Mouse (Mus musculus) right cerebral cortex, postnatal 25 days (tissue): ENCODE data around the gene Dnajc22.

Experiments
- DNase-seq: peaks from one replicate; pipeline ENCODE4 v3.0.0; 2022

Gene Dnajc22

DNA sequence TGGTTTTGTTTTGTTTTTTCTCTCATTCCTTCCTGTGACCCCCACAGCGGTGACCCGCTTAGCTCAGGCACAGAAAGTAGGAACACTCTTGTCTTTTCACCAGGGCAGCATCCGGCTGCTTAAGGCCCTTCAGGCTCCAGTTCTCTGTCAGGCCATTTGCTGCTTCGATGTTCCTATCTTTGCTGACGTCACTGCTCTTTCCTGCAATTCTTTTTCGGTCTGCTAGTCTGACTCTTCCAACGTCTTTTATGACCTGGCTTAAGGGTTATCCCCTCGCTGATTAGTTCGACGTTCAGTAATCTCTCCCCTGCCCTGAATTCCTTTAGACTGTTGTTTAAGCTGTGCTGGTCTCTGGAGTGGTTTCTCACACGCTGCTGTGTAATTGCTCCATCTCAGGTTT, 23.6 kb downstream of the Dnajc22 start:
- no peak for DNase-seq

DNA sequence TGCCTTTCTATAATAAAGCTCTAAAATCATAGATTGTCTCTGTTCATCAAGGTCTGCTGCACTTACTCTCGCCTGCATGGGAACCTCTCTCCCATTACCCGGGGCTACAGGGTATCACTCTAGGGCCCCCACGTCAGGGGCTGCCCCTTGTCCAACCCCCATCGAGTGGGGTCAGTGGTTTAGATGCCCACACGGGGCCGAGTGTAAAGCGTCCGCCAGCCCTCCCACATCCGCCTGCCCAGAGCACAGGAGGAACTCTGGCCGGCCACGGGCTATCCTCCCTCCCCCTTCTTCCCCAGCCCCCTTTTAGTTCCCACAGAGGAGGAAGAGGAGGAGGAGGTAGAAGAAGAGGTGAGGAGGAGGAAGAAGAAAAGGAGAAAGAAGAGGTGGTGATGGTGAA, 27.8 kb downstream of the Dnajc22 start:
- no peak for DNase-seq

DNA sequence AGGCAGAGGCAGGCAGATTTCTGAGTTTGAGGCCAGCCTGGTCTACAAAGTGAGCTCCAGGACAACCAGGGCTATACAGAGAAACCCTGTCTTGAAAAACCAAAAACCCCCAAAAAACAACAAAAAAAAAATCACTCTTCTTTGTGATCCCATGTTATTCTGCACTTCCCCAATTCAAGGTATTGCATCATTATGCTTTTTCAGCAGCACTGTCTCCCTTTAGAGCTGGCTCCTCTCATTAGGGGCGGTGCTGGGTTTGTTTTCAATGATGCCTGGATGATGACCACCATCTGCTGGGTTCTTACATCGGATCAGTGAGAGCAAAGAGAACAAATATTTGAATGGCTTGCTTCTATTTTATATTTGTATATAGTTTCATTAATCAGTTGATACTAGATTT, 29.7 kb downstream of the Dnajc22 start:
- no peak for DNase-seq

DNA sequence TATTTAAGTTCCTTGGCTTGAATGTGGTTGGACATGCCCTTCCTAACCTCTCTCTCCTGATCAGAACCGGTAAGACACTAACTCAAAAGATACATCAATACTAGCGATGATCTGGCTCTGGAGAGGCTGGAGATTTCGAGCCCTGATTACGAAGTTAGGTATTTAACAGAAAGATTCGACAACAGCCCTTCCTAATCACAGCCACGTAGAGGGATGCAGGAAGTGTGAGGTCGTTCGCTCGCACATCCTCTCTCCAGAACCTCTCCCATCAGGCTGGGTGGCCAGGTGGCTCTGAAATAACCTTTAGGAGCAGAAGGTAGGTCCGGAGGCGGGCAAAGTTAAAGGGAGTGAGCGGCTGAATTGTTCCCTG, 32.7 kb downstream of the Dnajc22 start, which contains the start of gene Spats2:
Spats2 (plus strand) TSS at position 206 of the 370 bp plus-strand sequence.
- DNase-seq: no peak

DNA sequence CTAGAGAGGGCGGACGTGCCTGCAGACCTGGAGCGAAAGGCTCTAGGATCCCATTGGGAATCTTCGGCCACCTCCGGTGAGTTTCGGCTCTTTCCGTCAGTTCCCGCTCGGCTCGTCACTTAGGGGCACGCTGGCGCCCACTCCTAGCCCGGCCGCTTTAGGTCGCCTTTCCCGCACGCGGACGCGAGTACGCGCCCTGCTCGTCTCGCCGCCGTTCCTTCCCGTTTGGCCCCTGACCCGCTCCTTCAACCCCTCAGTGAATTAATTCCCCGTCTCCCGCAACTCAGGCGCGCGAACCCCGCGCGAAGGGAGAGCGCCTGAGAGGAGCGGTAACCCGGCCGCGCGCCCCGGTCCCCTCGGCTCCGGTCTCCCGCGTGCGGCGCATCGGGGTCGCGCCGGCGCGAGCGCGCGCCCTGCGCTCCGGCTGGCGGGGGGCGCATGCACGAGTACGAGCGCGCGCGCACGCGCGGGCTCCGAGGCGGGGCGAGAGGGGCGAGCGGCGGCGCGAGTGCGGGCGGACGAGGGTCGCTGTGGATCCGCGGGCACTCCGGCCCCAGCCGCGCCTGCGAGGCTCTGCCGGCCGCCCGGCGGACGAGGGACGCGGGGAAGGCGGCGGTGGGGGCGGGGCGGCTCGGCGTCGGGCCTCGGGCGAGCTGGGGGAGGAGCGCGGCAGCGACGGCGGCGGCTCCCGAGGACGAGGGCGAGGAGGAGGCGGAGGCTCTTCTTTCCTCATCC, 33.3 kb downstream of the Dnajc22 start:
- DNase-seq: peak; percentile 86

DNA sequence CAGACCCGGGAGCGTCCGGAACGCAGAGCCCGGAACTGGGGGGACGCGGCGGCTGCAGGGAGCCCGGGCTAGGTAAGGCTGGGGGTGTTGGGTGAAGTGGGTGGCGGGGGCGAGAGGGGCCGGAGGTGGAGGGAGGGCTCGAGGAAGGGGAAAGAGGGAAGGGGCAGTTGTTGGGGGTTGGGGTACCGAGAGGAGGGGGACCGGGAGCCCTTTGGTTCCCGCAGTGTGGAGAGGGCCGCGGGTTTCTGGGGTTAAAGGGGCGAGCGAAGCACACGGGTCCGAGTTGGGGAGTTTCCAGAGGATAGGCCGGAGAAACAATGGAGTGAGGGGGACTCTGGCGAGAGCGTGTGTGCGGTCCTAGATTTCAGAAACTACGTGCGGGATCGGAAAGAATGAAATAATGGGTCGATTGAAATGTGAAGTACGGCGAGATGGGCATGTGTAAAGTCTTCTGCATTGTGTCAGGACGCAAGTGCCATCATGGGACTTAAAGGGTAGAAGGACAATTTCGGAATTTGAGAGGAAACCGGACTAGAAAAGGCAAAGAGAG, 33.9 kb downstream of the Dnajc22 start:
- no peak for DNase-seq

DNA sequence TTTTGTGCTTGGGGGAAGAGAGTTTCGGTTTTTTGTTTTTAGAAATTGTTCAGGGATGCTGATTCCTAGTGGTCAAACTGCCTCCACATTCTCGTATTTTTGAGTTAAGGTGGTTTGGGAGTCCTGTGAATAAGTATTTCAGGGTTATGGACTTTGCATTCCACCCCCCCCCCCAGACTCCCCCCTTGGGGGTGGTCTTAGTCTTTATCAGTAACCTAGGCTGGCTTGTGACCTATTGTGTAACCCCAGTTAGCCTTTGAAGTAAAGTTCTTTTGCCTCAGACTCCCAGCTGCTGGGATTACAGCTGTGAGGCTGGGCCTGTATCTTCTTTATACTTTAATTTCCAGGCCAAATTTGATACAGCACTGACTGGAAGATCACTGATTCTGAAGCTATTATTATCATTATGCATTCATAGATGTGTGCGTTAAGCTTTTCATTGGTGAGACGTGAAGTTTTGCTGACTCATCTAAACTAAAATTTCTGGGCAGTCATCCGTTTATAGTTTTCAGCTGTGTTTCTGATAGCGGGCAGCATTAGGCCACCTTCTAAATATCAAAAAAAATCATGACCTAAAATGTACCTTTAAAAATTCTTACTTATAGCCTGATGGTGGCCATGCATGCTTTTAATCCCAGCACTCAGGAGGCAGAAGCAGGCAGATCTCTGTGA, 35.0 kb downstream of the Dnajc22 start:
- DNase-seq: no peak

DNA sequence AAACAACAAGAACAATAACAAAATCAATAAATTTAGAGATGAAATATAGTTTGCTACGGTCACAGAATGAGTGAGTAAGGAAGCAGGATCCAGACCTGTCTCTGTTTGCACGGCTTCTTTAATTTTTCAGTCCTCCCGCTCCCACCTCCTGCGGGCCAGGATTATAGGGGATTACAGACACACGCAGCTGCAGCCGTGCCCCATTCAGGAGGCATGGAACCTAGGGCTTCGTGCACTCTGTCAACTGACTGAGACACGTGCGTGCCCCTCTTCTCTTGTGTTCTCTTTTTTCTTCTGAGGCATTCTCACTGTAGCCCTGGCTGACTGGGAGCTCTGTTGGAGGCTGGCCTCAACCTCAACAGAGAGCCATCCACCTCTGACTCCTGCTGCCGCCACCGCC, 36.5 kb downstream of the Dnajc22 start:
- no peak for DNase-seq

DNA sequence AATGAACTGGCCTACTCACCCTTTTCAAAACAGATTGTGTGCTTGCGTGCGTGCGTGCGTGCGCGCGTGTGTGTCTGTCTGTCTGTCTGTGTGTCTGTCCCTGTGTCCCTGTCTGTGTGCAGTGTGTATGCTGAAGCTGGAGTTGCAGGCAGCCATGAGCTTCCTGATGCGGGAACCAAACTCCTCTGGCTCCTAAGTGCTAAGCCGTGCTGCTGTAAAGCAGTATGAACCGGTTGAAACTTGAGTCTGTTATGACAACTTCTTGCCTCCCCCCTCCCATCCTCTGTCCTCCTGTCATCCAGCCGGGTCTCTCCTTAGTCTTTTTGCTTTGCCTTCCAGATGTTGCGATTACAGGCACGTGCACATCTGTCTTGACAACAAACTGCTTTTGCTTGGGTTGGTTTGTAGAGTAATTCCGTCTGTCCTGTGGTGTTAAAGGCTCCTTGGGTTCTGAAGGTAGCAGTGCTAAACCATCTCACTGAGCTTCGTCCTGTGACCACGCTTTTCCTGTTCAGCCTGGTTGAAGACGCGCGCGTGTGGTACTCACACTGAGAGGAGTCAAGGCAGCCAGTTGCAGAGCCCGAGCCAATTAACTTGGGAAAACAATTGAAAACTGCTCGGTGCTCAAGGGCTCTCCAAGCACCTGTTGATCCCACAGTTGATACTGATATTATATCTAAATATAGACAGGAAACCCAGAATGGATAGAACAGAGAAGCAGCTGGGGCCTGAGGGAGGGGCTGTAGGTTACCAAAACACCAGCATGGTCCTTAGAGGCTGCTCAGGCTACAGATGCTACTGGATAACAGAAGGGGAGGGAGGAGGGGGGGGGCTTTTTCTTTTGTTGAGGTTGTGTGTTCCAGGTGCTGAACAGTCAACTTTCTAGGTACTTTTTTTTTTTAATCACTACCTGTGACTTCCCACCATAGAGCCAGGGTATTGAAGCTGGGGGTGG, 37.3 kb downstream of the Dnajc22 start:
- DNase-seq: no peak

DNA sequence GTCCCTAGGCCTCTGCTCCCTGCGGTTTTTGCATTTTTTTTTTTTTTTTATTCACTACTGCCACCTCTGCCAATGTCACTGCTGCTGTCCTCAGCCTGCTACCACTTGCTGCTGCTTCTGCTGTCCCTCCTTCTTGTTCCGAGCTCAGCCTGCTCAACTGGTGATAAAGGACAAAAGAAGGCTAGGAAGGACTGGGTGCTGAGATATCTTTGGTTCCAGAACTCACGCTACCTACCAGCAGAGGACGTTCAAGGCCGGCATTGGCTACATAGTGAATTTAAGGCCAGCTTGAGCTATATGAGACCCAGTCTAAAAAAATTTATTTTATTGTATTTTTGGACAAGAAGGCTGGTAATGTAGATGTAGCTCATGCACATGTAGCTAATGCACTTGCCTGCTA, 45.4 kb downstream of the Dnajc22 start:
- DNase-seq: no peak

DNA sequence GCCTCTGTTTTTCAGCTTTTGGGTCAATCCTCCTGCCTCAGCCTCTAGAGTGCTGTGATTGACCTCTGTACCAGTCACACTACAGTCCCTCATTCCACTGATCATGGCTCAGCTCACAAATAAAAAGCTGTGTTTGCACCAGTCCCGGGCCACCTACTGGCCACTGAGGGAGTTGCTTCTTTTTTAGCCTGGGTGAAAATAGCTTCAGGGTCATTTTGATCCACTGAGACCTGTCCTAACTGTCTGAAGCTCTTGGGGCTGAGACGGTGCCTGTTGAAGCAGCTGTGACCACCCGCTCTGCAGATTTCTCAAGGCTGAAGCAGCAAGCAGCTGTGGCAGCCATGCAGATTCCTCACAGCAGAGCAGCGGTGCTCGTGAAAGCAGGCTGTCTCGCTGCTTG, 46.7 kb downstream of the Dnajc22 start:
- no peak for DNase-seq

DNA sequence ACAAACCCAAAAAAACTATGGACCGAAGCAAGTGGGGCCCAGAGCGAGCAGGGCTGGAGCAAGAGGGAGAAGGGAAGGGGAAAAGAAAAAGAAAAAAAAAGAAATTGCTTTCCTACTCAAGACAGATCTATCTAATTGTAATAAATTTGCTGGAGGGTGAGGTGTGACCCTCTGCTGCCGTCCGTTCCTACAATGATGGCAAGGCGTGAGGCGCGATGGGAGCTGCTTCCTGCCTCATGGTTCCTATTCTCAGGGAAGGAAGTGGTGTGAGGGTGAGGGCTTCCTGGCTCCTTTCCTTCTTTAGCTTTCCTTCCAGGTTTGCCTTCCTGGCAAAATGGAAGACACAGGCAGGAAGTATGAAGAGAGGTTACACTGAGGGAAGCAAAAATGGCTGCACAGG, 57.5 kb downstream of the Dnajc22 start:
- DNase-seq: no peak

DNA sequence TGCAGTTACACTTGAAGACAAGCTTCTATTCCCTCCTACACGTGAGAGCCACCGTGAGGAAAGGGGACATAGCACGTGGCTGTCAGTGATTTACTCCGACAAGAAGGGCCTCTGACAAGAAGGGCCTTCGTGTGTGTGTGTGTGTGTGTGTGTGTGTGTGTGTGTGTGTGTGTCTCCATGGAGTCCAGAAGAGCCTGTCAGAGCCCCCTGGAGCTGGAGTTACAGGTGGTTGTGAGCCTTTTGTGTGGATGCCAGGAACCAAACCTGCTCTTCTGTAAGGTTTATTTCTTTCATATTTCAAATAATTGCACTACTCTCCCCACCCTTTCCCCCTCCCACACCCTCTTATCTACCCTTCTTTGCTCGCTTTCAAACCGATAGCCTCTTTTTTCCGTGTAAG, 58.4 kb downstream of the Dnajc22 start:
- DNase-seq: no peak

DNA sequence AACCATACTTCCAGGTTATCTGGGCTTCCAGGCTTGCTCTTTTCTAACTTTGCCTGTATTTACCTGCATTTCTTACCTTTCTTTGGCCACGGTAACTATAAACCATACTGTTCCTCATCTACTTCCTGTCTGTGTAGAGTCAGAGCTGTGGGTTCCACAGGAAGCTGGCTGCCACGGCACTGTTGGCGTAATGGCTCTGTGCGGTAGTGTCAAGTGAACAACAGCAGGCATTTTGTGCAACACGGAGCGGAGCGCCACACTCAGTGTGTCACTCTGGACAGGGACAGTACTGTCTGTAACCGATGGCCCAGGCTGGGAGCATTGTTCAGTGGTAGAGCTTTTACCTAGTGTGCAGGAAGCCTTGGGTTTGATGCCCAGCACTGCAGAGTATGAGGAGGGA, 60.5 kb downstream of the Dnajc22 start:
- no peak for DNase-seq
